Mouse (Mus musculus): ENCODE measurements around the gene Polr2f. TPM values are rescaled to one million over a fixed set of nuclear protein-coding genes. Genes with fewer than 3 reads are reported as not detected.

The Polr2f gene
- total and polyA plus RNA-seq, 3 experiments: 423 to 510 TPM; not detected in 1

- TF ChIP-seq POLR2AphosphoS2 (IDR thresholded peaks at IDR 0.05; ENCODE audit: low read length) (no peak), CHD1 (IDR thresholded peaks at IDR 0.05; ENCODE audit: low read depth, low read length) (no peak), ELF1 (IDR thresholded peaks at IDR 0.05; ENCODE audit: low read depth, low read length) (no peak), GATA1 (IDR thresholded peaks at IDR 0.05; ENCODE audit: low read depth, low read length) (no peak), ZKSCAN1 (IDR thresholded peaks at IDR 0.05; ENCODE audit: low read depth, low read length) (no peak), GABPA (IDR thresholded peaks at IDR 0.05; ENCODE audit: low read depth, low read length) (no peak), USF1 (IDR thresholded peaks at IDR 0.05; ENCODE audit: low read depth, low read length) (no peak), NRF1 (IDR thresholded peaks at IDR 0.05; ENCODE audit: insufficient read depth, low read depth, low read length, poor library complexity, severe bottlenecking) (no peak)
- no peaks in the 10 kb centered on the region for H3K9me3 ChIP-seq (replicated peaks; ENCODE audit: insufficient read depth, low read length)
- H3K79me2 ChIP-seq (ENCODE audit: control insufficient read depth, insufficient read depth, low read length, poor library complexity): no peaks in the 10 kb centered on the region
- DNase-seq (ENCODE audit: low read depth, low spot score): no peak
- H3K4me1 ChIP-seq (ENCODE audit: control insufficient read depth in 1 of 2, insufficient read depth in 2 of 2, low read length in 2 of 2): peaks cover 0 to 3% of the 10 kb centered on the region in 2 experiments; a peak in 1 of 4 replicates
- H3K27me3 ChIP-seq (ENCODE audit: control insufficient read depth in 1 of 2, insufficient read depth in 2 of 2, low read length in 2 of 2): no peaks in the 10 kb centered on the region
- H3K27ac ChIP-seq (ENCODE audit: control insufficient read depth, low read depth, low read length): no peak overlapping the region
- peaks cover 0 to 2% of the 10 kb centered on the region in 2 experiments; a peak in 2 of 4 replicates for H3K36me3 ChIP-seq (ENCODE audit: control insufficient read depth in 1 of 2, insufficient read depth in 2 of 2, low read length in 2 of 2)
- no peak overlapping the region for H3K9ac ChIP-seq (ENCODE audit: control insufficient read depth, low read depth, low read length, poor library complexity, severe bottlenecking)
- H3K4me3 ChIP-seq (ENCODE audit: control insufficient read depth in 1 of 2, insufficient read depth in 1 of 2, low read depth in 2 of 2, low read length in 2 of 2): no peak overlapping the region
These were observed 41.9 kb upstream of the Polr2f start for GRCm38 (mm10) chr15:79098868-79099267.

- H3K9ac ChIP-seq (ENCODE audit: control insufficient read depth, low read depth, low read length, poor library complexity, severe bottlenecking): no peak overlapping the region
- no peak for TF ChIP-seq MAFK (IDR thresholded peaks at IDR 0.05; ENCODE audit: borderline replicate concordance, low read depth, low read length)
- no peak for TF ChIP-seq GATA1 (IDR thresholded peaks at IDR 0.05; ENCODE audit: low read depth, low read length)
- TF ChIP-seq RCOR1 (IDR thresholded peaks at IDR 0.05; ENCODE audit: low read depth, low read length): no peak
- TF ChIP-seq POLR2AphosphoS2 (IDR thresholded peaks at IDR 0.05; ENCODE audit: low read length): no peak
- no peak for TF ChIP-seq MYB (IDR thresholded peaks at IDR 0.05; ENCODE audit: low read depth, low read length)
- TF ChIP-seq CHD1 (IDR thresholded peaks at IDR 0.05; ENCODE audit: low read depth, low read length): no peak
- no peak for TF ChIP-seq POLR2A (IDR thresholded peaks at IDR 0.05; ENCODE audit: control insufficient read depth in 1 of 2, insufficient read depth in 1 of 2, low read depth in 1 of 2, low read length in 2 of 2, poor library complexity in 1 of 2)
- TF ChIP-seq MAZ (IDR thresholded peaks at IDR 0.05; ENCODE audit: low read depth, low read length): no peak
- TF ChIP-seq ZC3H11A (IDR thresholded peaks at IDR 0.05; ENCODE audit: low read depth, low read length): no peak
- TF ChIP-seq TCF12 (IDR thresholded peaks at IDR 0.05; ENCODE audit: low read depth, low read length): no peak
- TF ChIP-seq USF1 (IDR thresholded peaks at IDR 0.05; ENCODE audit: low read depth, low read length): no peak
- no peak for TF ChIP-seq BHLHE40 (IDR thresholded peaks at IDR 0.05; ENCODE audit: borderline replicate concordance, low read depth, low read length)
- H3K79me2 ChIP-seq (ENCODE audit: control insufficient read depth, insufficient read depth, low read length, poor library complexity): no peaks in the 10 kb centered on the region
- no peak overlapping the region for H3K4me3 ChIP-seq (ENCODE audit: control insufficient read depth in 1 of 2, insufficient read depth in 1 of 2, low read depth in 2 of 2, low read length in 2 of 2)
- peaks cover 0 to 2% of the 10 kb centered on the region in 2 experiments; a peak in 1 of 4 replicates for H3K36me3 ChIP-seq (ENCODE audit: control insufficient read depth in 1 of 2, insufficient read depth in 2 of 2, low read length in 2 of 2)
- no peak for DNase-seq (ENCODE audit: low read depth, low spot score)
- peaks cover 0 to 3% of the 10 kb centered on the region in 2 experiments; a peak in 1 of 4 replicates for H3K4me1 ChIP-seq (ENCODE audit: control insufficient read depth in 1 of 2, insufficient read depth in 2 of 2, low read length in 2 of 2)
- H3K27ac ChIP-seq (ENCODE audit: control insufficient read depth, low read depth, low read length): no peak overlapping the region
- no peaks in the 10 kb centered on the region for H3K9me3 ChIP-seq (replicated peaks; ENCODE audit: insufficient read depth, low read length)
- H3K27me3 ChIP-seq (ENCODE audit: control insufficient read depth in 1 of 2, insufficient read depth in 2 of 2, low read length in 2 of 2): no peaks in the 10 kb centered on the region
These were observed 41.4 kb upstream of the Polr2f start for GRCm38 (mm10) chr15:79099456-79099855.
